Mouse (Mus musculus) forebrain, embryonic 11.5 days (tissue): ENCODE data around the gene Slc30a5. TPM values are rescaled to one million over a fixed set of nuclear protein-coding genes. Genes with fewer than 3 reads are reported as not detected.
"Not testable (repeated sequence)": the region's sequence is repeated elsewhere in the genome, so short reads cannot be mapped to it uniquely, and the experiment has no call there.

Source experiments
- ATAC-seq: fragments of 200-750 bp; cut with Nextera tagmentation; replicated peaks from 2 replicates; pipeline ENCODE4 v1.8.0; 2017; ENCODE audit warnings: moderate TSS enrichment; ENCODE audit not compliant: low FRiP score
- DNase-seq: peaks from one replicate; pipeline ENCODE4 v3.0.0-alpha.2; 2017; ENCODE audit warnings: low spot score
- H3K27ac ChIP-seq: fragments of 300-500 bp; sonication (generic); 2 replicates; pipeline ENCODE4 v1.5.1; 2014; ENCODE audit warnings: low read depth, low read length
- H3K27me3 ChIP-seq: fragments of 300-500 bp; sonication (generic); 2 replicates; pipeline ENCODE4 v1.6.1; 2014; ENCODE audit warnings: mild to moderate bottlenecking, low read length, mixed read lengths; ENCODE audit not compliant: control insufficient read depth, insufficient read depth
- H3K36me3 ChIP-seq: fragments of 300-500 bp; sonication (generic); 2 replicates; pipeline ENCODE4 v1.6.1; 2014; ENCODE audit warnings: mild to moderate bottlenecking, low read length, moderate library complexity, mixed read lengths; ENCODE audit not compliant: control insufficient read depth, insufficient read depth
- H3K4me1 ChIP-seq: fragments of 300-500 bp; sonication (generic); replicated peaks from 2 replicates; pipeline ENCODE4 v1.6.1; 2014; ENCODE audit warnings: low read length, mixed read lengths; ENCODE audit not compliant: control insufficient read depth, insufficient read depth
- H3K4me2 ChIP-seq: fragments of 300-500 bp; sonication (generic); 2 replicates; pipeline ENCODE4 v1.6.1; 2014; ENCODE audit warnings: low read depth, mild to moderate bottlenecking, low read length, moderate library complexity, mixed read lengths; ENCODE audit not compliant: severe bottlenecking
- H3K4me3 ChIP-seq: fragments of 300-500 bp; sonication (generic); 2 replicates; pipeline ENCODE4 v1.5.1; 2014; ENCODE audit warnings: low read depth, low read length
- H3K9ac ChIP-seq: fragments of 300-500 bp; sonication (generic); 2 replicates; pipeline ENCODE4 v1.6.1; 2014; ENCODE audit warnings: low read length
- H3K9me3 ChIP-seq: fragments of 300-500 bp; sonication (generic); 2 replicates; pipeline ENCODE4 v1.6.1; 2016; ENCODE audit warnings: low read length, mixed read lengths; ENCODE audit not compliant: control insufficient read depth
- WGBS: fragments of 180-500 bp; shearing (Covaris S2); extraction: QIAGEN DNeasy Blood & Tissue Kit; methylation state at CpG from one replicate; pipeline ENCODE4 v1.1.7; 2014; 5-methylcytosine and 5-hydroxymethylcytosine counted together
- polyA plus RNA-seq: library from polyadenylated mRNA; unstranded; fragments of >200 nt; fragmentation: Nextera tagmentation; extraction: Ambion mirVana; gene quantifications from 2 replicates; pipeline ENCODE4 v1.2.1, GENCODE M21; 2014

Gene Slc30a5
- polyA plus RNA-seq, 1 experiment from 2014 or later = 47.3 TPM

DNA sequence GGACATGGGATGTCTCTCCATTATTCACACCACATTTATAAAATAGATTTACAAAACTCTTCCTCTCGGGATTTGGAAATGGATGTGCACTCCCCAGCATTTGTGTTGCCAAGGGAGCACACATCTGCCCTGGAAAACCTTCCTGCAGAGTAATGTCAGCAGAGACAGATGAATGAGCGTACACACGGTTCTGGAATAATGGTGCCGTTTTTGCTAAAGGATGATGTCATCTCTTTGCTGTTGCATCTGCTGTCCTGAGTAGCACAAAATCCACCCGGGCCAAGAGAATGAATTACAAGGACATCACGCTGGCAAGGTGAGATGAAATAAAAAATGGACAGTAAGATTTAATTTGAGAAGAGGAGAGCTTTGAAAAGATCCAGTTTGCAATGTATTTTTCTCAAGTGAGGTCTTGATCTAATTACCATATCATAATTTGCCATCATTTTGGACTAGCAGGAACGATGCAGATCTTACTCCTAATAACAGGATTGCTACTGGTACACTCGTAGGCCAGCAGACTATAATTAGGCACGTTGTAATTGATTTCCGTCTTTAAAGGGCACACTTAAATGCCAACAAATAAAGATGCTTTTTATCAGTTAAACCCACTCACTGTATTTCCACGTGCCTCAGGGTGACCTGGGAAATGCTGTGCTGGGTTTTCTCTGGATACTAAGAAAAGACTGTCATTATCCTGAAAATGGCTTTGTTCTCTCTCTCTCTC lies 38.4 kb upstream of the Slc30a5 start:
- no peak overlapping the region for H3K4me3 ChIP-seq
- no peak overlapping the region for H3K27ac ChIP-seq
- no peaks in the 10 kb centered on the region for H3K9me3 ChIP-seq
- no peaks in the 10 kb centered on the region for H3K36me3 ChIP-seq
- DNase-seq (no peak), ATAC-seq (0 out of 2 replicates have a peak, but pooled peaks have one; percentile 50)
- H3K4me1 ChIP-seq = no peaks in the 10 kb centered on the region
- H3K27me3 ChIP-seq = no peaks in the 10 kb centered on the region
- no peak overlapping the region for H3K4me2 ChIP-seq
- no peak overlapping the region for H3K9ac ChIP-seq
- WGBS = 55% methylated on average over 11 of the region's 11 CpGs

DNA sequence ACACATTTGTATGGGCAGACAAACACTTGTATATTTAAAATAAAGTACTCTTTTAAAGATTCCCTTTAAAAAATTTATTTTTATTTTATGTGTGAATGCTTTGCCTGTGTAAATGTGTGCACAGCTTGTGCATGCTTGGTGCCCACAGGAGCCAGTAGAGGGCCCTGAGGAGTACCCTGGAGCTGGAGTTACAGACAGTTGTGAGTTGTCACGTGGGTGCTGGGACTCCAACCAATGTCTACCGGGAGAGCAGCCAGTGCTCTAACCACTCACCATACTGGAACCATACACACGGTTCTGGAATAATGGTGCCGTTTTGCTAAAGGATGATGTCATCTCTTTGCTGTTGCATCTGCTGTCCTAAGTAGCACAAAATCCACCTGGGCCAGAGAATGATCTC lies 36.6 kb upstream of the Slc30a5 start:
- Histone ChIP-seq H3K4me3 (no peak overlapping the region), H3K27me3 (no peaks in the 10 kb centered on the region), H3K9ac (no peak overlapping the region), H3K9me3 (no peaks in the 10 kb centered on the region), H3K4me1 (no peaks in the 10 kb centered on the region), H3K36me3 (no peaks in the 10 kb centered on the region), H3K4me2 (no peak overlapping the region), H3K27ac (no peak overlapping the region)
- ATAC-seq (no peak), DNase-seq (no peak)
- 79% methylated on average over 4 of the region's 4 CpGs for WGBS

DNA sequence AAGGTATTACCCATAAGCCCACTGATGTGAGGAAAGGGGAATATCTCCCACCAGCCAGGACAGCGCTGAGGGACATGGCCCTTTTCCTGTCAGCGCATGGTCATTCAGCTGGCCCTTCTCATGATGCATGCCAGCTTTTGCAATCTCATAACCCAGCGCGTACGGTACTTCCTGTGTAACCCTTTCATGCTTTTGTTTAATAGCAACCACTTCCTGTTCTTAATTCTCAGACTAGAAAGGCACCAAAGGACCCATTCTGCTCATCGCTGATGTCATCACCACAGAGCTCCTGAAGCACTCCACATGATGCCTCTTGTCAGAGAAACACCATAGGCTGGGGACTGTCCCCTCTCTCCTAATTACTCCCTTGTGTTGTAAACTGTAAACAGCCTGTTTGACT lies 33.1 kb upstream of the Slc30a5 start:
- DNase-seq = no peak
- H3K4me1 ChIP-seq = no peaks in the 10 kb centered on the region
- 85% methylated on average over 6 of the region's 6 CpGs for WGBS
- no peak overlapping the region for H3K9ac ChIP-seq
- no peaks in the 10 kb centered on the region for H3K9me3 ChIP-seq
- no peak overlapping the region for H3K4me3 ChIP-seq
- no peak overlapping the region for H3K27ac ChIP-seq
- H3K36me3 ChIP-seq = no peaks in the 10 kb centered on the region
- no peak for ATAC-seq
- H3K27me3 ChIP-seq = no peaks in the 10 kb centered on the region
- H3K4me2 ChIP-seq = no peak overlapping the region

DNA sequence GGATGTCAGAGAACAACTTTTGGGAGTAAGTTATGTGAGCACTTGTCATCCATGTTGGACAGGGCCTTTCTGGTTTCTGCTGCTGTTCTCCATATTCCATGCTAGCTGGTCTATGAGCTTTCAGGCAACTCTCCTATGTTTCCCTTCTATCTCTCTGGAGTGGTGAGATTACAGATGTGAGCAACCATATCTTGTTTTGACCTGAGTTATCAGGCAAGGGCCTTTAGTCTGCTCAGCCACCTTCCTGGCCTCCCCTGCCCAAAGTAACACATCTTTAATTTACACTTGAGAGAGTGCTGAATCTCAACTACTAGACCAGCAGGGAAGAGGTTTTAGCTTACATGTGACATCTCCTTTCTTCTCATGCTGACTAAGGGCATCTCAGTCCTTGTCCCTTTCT lies 32.5 kb upstream of the Slc30a5 start:
- no peak overlapping the region for H3K4me3 ChIP-seq
- no peaks in the 10 kb centered on the region for H3K36me3 ChIP-seq
- no peaks in the 10 kb centered on the region for H3K9me3 ChIP-seq
- ATAC-seq = no peak
- no peaks in the 10 kb centered on the region for H3K27me3 ChIP-seq
- H3K27ac ChIP-seq = no peak overlapping the region
- no peak for DNase-seq
- H3K9ac ChIP-seq = no peak overlapping the region
- no peak overlapping the region for H3K4me2 ChIP-seq
- H3K4me1 ChIP-seq = no peaks in the 10 kb centered on the region

DNA sequence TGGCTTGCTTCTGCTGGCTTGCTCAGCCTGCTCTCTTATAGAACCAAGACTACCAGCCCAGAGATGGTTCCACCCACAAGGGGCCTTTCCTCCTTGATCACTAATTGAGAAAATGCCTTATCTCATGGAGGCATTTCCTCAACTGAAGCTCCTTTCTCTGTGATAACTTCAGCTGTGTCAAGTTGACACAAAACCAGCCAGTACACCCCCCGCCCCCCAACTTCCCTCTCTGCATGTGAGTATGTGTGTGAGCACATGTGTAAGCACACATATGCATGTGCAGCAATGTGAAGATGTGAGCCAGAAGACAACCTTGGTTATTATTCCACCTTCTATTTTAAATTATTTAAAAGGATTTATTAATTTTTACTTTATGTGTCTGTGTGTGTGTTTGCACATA lies 30.7 kb upstream of the Slc30a5 start:
- not testable (repeated sequence) for H3K27me3 ChIP-seq, H3K4me3 ChIP-seq, H3K4me1 ChIP-seq, DNase-seq, ATAC-seq, H3K9me3 ChIP-seq, H3K36me3 ChIP-seq, H3K27ac ChIP-seq, H3K4me2 ChIP-seq, H3K9ac ChIP-seq
- 92% methylated on average over 1 of the region's 1 CpGs for WGBS

DNA sequence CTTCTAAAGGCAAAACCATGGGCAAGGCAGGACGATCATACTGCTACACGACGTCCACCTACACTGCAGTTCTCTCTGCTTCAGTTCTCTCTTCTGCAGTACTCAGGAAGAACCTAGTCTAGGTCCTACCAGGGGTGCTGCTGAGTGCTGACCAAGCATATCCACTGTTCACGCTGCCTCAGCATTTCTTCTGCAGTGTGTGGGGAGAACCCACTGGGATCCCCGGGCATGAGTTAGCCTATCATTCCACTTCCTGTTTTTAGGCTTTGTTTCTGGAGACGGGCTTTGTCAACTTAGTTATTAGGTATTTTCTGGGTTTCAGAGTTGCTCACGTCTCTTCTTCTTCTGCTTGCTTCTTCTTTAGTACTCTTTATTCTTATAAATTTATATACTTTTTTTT lies 25.9 kb upstream of the Slc30a5 start:
- Histone ChIP-seq H3K4me1 (no peaks in the 10 kb centered on the region), H3K27ac (no peak overlapping the region), H3K9ac (no peak overlapping the region), H3K27me3 (no peaks in the 10 kb centered on the region), H3K36me3 (no peaks in the 10 kb centered on the region), H3K9me3 (no peaks in the 10 kb centered on the region), H3K4me3 (no peak overlapping the region), H3K4me2 (no peak overlapping the region)
- ATAC-seq (no peak), DNase-seq (no peak)
- 91% methylated on average over 7 of the region's 7 CpGs for WGBS

DNA sequence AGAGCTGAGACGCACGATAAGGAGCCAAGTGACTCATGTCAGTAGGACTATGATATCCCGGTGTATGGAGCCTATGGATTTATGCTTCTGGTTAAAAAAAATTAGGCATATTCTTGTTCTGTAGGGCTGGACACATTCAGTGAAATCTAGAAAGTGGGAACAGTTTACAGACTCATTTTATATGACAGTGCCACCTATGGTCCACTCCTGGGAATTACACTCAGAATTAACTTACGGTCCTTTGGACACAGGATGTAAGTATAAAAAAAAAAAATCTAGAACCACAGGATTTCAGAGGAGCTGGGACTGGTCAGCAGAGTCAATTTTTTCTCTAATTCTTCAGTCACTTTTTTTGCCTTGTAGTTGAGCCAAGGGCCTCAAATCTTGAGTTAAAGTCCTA lies 20.9 kb upstream of the Slc30a5 start:
- Histone ChIP-seq H3K27ac (no peak overlapping the region), H3K4me1 (no peaks in the 10 kb centered on the region), H3K4me3 (no peak overlapping the region), H3K27me3 (no peaks in the 10 kb centered on the region), H3K36me3 (no peaks in the 10 kb centered on the region), H3K9ac (no peak overlapping the region), H3K9me3 (no peaks in the 10 kb centered on the region), H3K4me2 (no peak overlapping the region)
- DNase-seq (no peak), ATAC-seq (0 out of 2 replicates have a peak, but pooled peaks have one; percentile 15)
- WGBS = 55% methylated on average over 4 of the region's 4 CpGs

DNA sequence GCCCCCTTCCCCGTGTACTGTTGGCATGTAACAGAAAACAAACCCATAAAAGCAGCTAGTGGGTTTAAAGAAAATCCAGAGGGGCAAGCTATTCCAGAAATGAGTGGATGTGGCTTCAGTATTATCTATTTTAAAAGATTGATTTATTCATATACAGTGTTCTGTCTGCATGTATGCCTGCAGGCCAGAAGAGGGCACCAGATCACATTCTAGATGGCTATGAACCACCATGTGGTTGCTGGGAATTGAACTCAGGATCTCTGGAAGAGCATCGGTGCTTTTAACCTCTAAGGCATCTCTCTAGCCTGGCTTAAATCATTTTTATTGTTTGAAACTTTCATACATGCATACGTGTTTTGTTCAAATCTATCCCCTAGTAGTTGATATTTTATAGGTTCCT lies 19.9 kb upstream of the Slc30a5 start:
- H3K27me3 ChIP-seq = no peaks in the 10 kb centered on the region
- H3K4me1 ChIP-seq = no peaks in the 10 kb centered on the region
- no peak overlapping the region for H3K9ac ChIP-seq
- no peak overlapping the region for H3K4me3 ChIP-seq
- no peak for ATAC-seq
- no peak overlapping the region for H3K27ac ChIP-seq
- H3K4me2 ChIP-seq = no peak overlapping the region
- H3K36me3 ChIP-seq = no peaks in the 10 kb centered on the region
- WGBS = 70% methylated on average over 3 of the region's 3 CpGs
- no peaks in the 10 kb centered on the region for H3K9me3 ChIP-seq
- no peak for DNase-seq

DNA sequence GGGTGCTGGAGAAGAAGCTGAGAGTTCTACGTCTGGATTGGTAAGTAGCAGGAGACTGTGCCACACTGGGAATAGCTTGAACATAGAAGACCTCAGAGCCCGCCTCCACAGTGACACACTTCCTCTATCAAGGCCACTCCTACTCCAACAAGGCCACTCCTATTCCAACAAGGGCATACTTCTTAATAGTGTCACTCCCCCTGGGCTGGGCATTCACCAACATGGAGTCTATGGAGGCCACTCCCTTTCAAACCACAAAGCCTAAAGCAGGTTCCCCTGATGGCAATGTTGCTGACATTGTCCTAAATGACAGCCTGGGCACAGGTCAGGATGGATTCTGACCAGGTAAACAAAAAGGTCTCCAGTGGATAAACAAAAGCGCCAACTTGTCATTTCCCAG lies 15.9 kb upstream of the Slc30a5 start:
- no peak overlapping the region for H3K4me2 ChIP-seq
- no peaks in the 10 kb centered on the region for H3K27me3 ChIP-seq
- no peak overlapping the region for H3K4me3 ChIP-seq
- H3K36me3 ChIP-seq = no peaks in the 10 kb centered on the region
- DNase-seq = no peak
- H3K27ac ChIP-seq = no peak overlapping the region
- no peaks in the 10 kb centered on the region for H3K9me3 ChIP-seq
- WGBS = 94% methylated on average over 3 of the region's 3 CpGs
- no peaks in the 10 kb centered on the region for H3K4me1 ChIP-seq
- ATAC-seq = no peak
- H3K9ac ChIP-seq = no peak overlapping the region
